Mouse (Mus musculus) frontal cortex, postnatal 10 days (tissue): ENCODE measurements around the gene Palld.

Experiments used
- DNase-seq, 2 experiments: peaks; one replicate each; pipeline ENCODE4 v3.0.0; 2022; ENCODE audit warnings: low spot score in 2 of 2, mixed read lengths in 1 of 2

The Palld gene

DNA sequence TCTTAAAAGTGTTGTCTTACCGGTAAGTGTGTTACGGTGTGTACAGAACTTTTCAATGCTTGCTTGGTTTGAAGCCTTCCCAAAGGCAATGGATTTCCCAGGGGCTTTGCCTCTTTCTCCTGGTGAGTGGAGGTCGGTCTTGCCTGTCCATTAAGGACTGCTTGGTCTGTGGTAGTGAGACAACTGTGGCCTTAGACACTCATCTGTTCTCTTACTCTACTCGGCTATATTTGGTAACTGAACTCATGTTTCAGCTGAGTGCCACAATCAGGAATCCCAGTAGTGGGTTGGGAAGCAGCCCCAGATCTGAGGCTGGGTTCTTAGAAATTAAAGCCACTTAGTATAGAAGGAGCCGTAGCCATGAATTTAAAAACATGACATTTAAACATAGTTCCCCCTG, at the start of gene Palld:
Palld (minus strand) TSS at position 170 of the 400 bp plus-strand sequence.
- DNase-seq = no peak

- no peak for DNase-seq
Observed at GRCm38 (mm10) chr8:61937576-61937975, 35.1 kb upstream of the Palld start.

- no peak for DNase-seq
Observed at GRCm38 (mm10) chr8:61933243-61933642, 30.8 kb upstream of the Palld start.

- peak; percentile 7 to 53 for DNase-seq
Observed at GRCm38 (mm10) chr8:61927777-61928494, 25.4 kb upstream of the Palld start, which contains the start of gene Ddx60. TSS of gene Ddx60 (plus strand) at chr8:61928087.

- DNase-seq = no peak
Observed at GRCm38 (mm10) chr8:61924518-61924917, 22.0 kb upstream of the Palld start.

DNA sequence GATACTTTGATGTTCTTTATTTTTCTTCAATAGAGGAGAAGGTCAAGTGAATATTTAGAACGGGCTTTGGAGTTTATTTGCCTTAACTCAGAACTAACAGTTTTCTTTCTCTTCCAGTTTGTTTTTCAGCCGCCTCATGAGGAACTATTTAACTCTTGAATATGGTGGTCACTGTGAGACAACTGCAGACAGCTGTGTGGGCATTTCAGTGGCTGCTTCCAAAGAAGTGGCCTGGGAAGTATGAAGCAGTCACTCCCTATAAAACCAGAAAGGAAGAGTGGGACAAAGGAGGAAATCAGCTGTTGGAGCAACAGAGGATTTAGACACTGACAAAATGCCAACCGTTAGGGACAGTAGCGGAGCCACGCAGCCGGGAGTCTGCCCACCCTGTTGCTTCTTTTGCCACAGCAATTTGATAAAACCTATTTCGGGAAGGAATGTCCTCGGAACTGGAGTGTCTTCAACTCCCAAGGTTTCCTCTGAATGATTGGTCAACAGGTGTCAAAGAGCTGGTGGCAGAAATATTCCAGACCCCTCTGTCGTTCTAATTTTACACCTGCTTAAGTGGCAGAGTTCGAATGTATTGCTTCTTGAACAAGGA, 19.1 kb upstream of the Palld start:
- DNase-seq = no peak

- no peak for DNase-seq
Observed at GRCm38 (mm10) chr8:61920389-61920788, 17.9 kb upstream of the Palld start.

- DNase-seq = no peak
Observed at GRCm38 (mm10) chr8:61919145-61919788, 16.8 kb upstream of the Palld start.

- no peak for DNase-seq
Observed at GRCm38 (mm10) chr8:61917287-61917686, 14.8 kb upstream of the Palld start.

DNA sequence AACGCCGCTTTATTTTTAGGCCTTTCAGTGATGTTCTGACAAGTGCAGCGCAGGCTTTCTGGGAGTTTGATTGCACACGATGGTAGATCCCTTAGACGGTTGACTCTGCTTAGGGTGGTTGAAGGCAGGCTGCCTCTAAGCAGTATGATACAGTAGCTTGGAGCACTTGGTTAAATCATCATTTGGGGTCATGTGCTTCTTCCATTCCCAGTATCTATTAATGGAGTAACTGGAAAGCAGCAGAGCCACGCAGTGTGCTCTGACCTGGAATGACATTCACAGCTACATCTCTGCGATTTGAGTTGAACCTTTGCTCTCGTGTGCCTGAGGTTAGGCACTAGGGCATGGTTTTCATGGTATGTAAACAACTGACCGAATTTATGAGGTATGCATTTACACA, 11.5 kb upstream of the Palld start:
- no peak for DNase-seq

GRCm38 (mm10) chr8:61912817-61913216, 10.3 kb upstream of the Palld start:
- no peak for DNase-seq

GRCm38 (mm10) chr8:61909313-61909712, 6.8 kb upstream of the Palld start:
- no peak for DNase-seq

DNA sequence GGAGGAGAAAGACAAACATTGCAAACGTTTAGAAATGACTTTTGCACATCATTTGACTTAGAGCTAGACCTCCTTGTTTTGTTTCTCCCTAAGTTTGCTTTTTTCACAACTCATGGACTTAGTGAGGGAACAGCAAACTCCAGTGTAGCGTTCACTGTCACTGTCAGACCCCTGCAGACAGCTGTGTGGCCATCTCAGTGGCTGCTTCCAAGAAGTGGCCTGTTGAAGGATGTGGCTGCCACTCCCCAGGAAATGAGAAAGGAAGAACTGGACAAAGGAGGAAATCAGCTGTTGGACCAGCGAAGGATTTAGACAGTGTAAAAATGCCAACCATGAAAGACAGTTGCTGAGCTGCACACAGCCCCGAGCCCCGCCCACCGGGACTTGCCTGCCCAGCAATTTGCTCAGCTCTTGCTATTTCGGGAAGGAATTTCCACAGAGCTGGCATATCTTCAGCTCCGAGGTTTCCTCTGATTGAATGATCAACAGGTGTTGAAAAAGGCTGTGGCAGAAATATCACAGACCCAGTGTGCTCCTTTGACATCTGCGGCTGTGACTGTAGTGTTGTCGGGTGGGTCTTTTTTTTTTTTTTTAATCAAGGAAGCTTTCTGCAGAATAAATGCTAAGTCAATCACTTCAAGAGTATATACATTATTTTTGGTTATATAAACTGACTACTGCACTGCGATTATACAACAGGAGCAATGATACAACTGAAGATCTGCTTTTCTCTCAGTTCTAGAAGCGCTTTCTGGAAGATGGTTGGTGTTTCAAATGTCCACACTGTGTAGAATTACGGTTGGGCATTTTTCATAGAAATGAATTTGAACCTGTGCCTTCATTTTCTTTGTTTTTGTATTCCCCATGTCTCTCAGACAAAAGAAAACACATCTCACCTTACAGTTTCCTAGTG, 6.1 kb upstream of the Palld start:
- peak in 1 of 2 experiments; percentile 7 for DNase-seq

DNA sequence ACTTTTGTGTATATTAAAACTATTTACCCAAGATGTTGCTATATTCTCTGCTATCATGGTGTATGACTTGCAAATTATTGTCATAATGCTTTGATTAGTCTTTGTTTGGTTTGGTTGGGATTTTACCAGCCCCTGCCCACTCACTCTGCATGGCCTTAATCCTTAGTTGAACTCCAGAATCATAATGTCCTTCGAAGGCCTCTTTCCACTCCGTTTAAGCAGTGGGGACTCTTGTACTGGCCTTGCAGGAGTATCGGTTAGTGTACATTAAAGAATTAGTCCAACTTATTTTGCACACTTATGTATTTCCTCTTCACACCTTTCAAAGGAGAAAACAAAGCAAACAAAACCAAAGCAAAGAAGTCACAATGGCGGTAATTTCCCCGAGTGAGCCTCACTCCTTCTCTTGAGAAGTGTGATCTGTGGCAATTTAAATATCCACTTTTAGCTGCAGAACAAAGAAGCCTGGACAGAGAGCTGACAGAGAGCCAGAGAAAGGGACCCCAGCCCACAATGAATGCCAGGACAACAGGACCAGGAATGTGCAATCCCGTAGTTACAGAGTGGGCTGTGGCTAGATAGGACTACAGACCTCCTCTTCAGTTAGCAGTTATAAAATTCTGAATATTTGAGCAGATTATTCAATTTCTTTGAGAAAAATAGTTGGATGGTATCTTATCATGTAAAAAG, 1.3 kb downstream of the Palld start:
- DNase-seq = no peak

- no peak for DNase-seq
Observed at GRCm38 (mm10) chr8:61897402-61897801, 5.1 kb downstream of the Palld start.

DNA sequence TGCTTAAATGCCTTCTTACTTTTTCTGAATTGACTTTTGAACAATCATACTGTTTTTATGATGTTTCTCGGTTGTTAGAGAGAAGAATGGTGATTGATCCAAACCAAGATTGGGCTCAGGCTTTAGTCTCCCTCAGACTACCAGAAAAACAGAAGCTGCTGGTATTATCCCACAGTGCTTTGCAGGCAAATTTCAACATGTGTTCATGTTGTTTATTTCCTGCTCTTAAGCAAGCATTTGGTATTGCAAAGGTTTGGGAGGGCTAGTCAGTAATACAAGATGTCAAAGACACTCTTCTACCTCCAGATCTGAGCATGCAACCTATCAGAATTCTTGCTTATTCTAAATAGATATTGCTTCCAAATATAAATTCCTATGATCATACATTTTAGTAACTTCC, 5.7 kb downstream of the Palld start:
- no peak for DNase-seq

- DNase-seq = peak in 1 of 2 experiments; percentile 30
Observed at GRCm38 (mm10) chr8:61894062-61894461, 8.4 kb downstream of the Palld start.

- no peak for DNase-seq
Observed at GRCm38 (mm10) chr8:61877607-61878006, 24.9 kb downstream of the Palld start.

- DNase-seq = peak in 1 of 2 experiments; percentile 29
Observed at GRCm38 (mm10) chr8:61875290-61875689, 27.2 kb downstream of the Palld start.

GRCm38 (mm10) chr8:61873994-61874393, 28.5 kb downstream of the Palld start:
- DNase-seq = no peak

- no peak for DNase-seq
Observed at GRCm38 (mm10) chr8:61868481-61868880, 34.0 kb downstream of the Palld start.
